Mouse (Mus musculus) midbrain, embryonic 15.5 days (tissue): ENCODE data around the gene Dbx1. TPM values are rescaled to one million over a fixed set of nuclear protein-coding genes. Genes with fewer than 3 reads are reported as not detected.

ENCODE experiments used
- ATAC-seq: fragments of 200-750 bp; cut with Nextera tagmentation; replicated peaks from 2 replicates; pipeline ENCODE4 v1.8.0; 2017; ENCODE audit warnings: moderate TSS enrichment
- H3K27ac ChIP-seq: fragments of 300-500 bp; sonication (generic); 2 replicates; pipeline ENCODE4 v1.5.1; 2015; ENCODE audit warnings: mild to moderate bottlenecking, inconsistent platforms
- H3K27me3 ChIP-seq: fragments of 300-500 bp; sonication (generic); replicated peaks from 2 replicates; pipeline ENCODE4 v1.6.1; 2015; ENCODE audit warnings: inconsistent platforms
- H3K36me3 ChIP-seq: fragments of 300-500 bp; sonication (generic); replicated peaks from 2 replicates; pipeline ENCODE4 v1.6.1; 2015; ENCODE audit warnings: inconsistent platforms
- H3K4me1 ChIP-seq: fragments of 300-500 bp; sonication (generic); 2 replicates; pipeline ENCODE4 v1.6.1; 2015; ENCODE audit warnings: inconsistent platforms
- H3K4me2 ChIP-seq: fragments of 300-500 bp; sonication (generic); 2 replicates; pipeline ENCODE4 v1.6.1; 2015; ENCODE audit warnings: inconsistent platforms, mild to moderate bottlenecking, moderate library complexity
- H3K4me3 ChIP-seq: fragments of 300-500 bp; sonication (generic); 2 replicates; pipeline ENCODE4 v1.5.1; 2015; ENCODE audit warnings: mild to moderate bottlenecking, inconsistent platforms
- H3K9ac ChIP-seq: fragments of 300-500 bp; sonication (generic); 2 replicates; pipeline ENCODE4 v1.6.1; 2015; ENCODE audit warnings: mild to moderate bottlenecking, inconsistent platforms
- H3K9me3 ChIP-seq: fragments of 300-500 bp; sonication (generic); 2 replicates; pipeline ENCODE4 v1.6.1; 2016; ENCODE audit warnings: inconsistent platforms
- WGBS: fragments of 180-500 bp; shearing (Covaris S2); methylation state at CpG from one replicate; pipeline ENCODE4 v1.1.7; 2015; ENCODE audit warnings: mixed read lengths; 5-methylcytosine and 5-hydroxymethylcytosine counted together
- polyA plus RNA-seq: library from polyadenylated mRNA; unstranded; fragments of >200 nt; fragmentation: Nextera tagmentation; extraction: Ambion mirVana; gene quantifications from 2 replicates; pipeline ENCODE4 v1.2.1, GENCODE M21; 2015

Gene Dbx1
- polyA plus RNA-seq, 1 experiment from 2014 or later, result 23.2 TPM

GRCm38 (mm10) chr7:49616258-49616735 lies 20.4 kb downstream of the Dbx1 start:
- no peaks in the 10 kb centered on the region for H3K36me3 ChIP-seq
- peak overlapping the region; percentile 35 for H3K4me2 ChIP-seq
- no peak overlapping the region for H3K9ac ChIP-seq
- peaks cover 47% of the 10 kb centered on the region for H3K27me3 ChIP-seq
- ATAC-seq, result peak; percentile 79
- H3K4me3 ChIP-seq, result no peak overlapping the region
- H3K27ac ChIP-seq, result no peak overlapping the region
- no peaks in the 10 kb centered on the region for H3K9me3 ChIP-seq
- peaks cover 3% of the 10 kb centered on the region; the same call in 1 of the 2 replicates for H3K4me1 ChIP-seq
- WGBS, result 4% methylated on average over 6 of the region's 7 CpGs

- Histone ChIP-seq H3K9me3 (no peaks in the 10 kb centered on the region), H3K4me3 (no peak overlapping the region), H3K4me1 (no peaks in the 10 kb centered on the region), H3K36me3 (no peaks in the 10 kb centered on the region), H3K9ac (no peak overlapping the region), H3K27me3 (no peaks in the 10 kb centered on the region), H3K27ac (no peak overlapping the region), H3K4me2 (no peak overlapping the region)
- WGBS, result 91% methylated on average over 15 of the region's 15 CpGs
- ATAC-seq, result no peak
These were observed 31.5 kb downstream of the Dbx1 start for GRCm38 (mm10) chr7:49604965-49605795.

GRCm38 (mm10) chr7:49604244-49604643 lies 32.4 kb downstream of the Dbx1 start:
- no peaks in the 10 kb centered on the region for H3K27me3 ChIP-seq
- H3K27ac ChIP-seq, result no peak overlapping the region
- no peaks in the 10 kb centered on the region for H3K4me1 ChIP-seq
- no peak overlapping the region for H3K9ac ChIP-seq
- 93% methylated on average over 14 of the region's 14 CpGs for WGBS
- ATAC-seq, result no peak
- H3K9me3 ChIP-seq, result no peaks in the 10 kb centered on the region
- H3K4me3 ChIP-seq, result no peak overlapping the region
- H3K36me3 ChIP-seq, result no peaks in the 10 kb centered on the region
- H3K4me2 ChIP-seq, result no peak overlapping the region

GRCm38 (mm10) chr7:49601191-49601975 lies 35.3 kb downstream of the Dbx1 start:
- peaks cover 11% of the 10 kb centered on the region for H3K36me3 ChIP-seq

GRCm38 (mm10) chr7:49599950-49600349 lies 36.7 kb downstream of the Dbx1 start:
- Histone ChIP-seq H3K36me3 (peaks cover 17% of the 10 kb centered on the region), H3K4me1 (no peaks in the 10 kb centered on the region), H3K4me3 (no peak overlapping the region), H3K4me2 (no peak overlapping the region), H3K9me3 (no peaks in the 10 kb centered on the region), H3K9ac (no peak overlapping the region), H3K27ac (no peak overlapping the region), H3K27me3 (no peaks in the 10 kb centered on the region)
- WGBS, result 87% methylated on average over 3 of the region's 3 CpGs
- ATAC-seq, result no peak

More at GRCm38 (mm10) chr7:49601191-49601975, 35.3 kb downstream of the Dbx1 start:
- H3K9me3 ChIP-seq, result no peaks in the 10 kb centered on the region
- H3K27me3 ChIP-seq, result no peaks in the 10 kb centered on the region
- H3K4me2 ChIP-seq, result no peak overlapping the region
- 54% methylated on average over 13 of the region's 13 CpGs for WGBS
- peak; percentile 21 for ATAC-seq
- H3K27ac ChIP-seq, result no peak overlapping the region
- no peak overlapping the region for H3K9ac ChIP-seq
- no peaks in the 10 kb centered on the region for H3K4me1 ChIP-seq
- H3K4me3 ChIP-seq, result no peak overlapping the region

- Histone ChIP-seq H3K9me3 (no peaks in the 10 kb centered on the region), H3K27ac (no peak overlapping the region), H3K4me1 (no peaks in the 10 kb centered on the region), H3K4me2 (no peak overlapping the region), H3K4me3 (no peak overlapping the region), H3K36me3 (peaks cover 18% of the 10 kb centered on the region), H3K27me3 (no peaks in the 10 kb centered on the region), H3K9ac (no peak overlapping the region)
- WGBS, result 96% methylated on average over 13 of the region's 13 CpGs
- no peak for ATAC-seq
These were observed 38.4 kb downstream of the Dbx1 start for GRCm38 (mm10) chr7:49598225-49598624.

GRCm38 (mm10) chr7:49597776-49598175 lies 38.9 kb downstream of the Dbx1 start:
- 87% methylated on average over 3 of the region's 3 CpGs for WGBS
- Histone ChIP-seq H3K36me3 (peaks cover 18% of the 10 kb centered on the region), H3K9ac (no peak overlapping the region), H3K4me2 (no peak overlapping the region), H3K27ac (no peak overlapping the region), H3K4me3 (no peak overlapping the region), H3K9me3 (no peaks in the 10 kb centered on the region), H3K27me3 (no peaks in the 10 kb centered on the region), H3K4me1 (no peaks in the 10 kb centered on the region)
- ATAC-seq, result no peak

- Histone ChIP-seq H3K4me3 (no peak overlapping the region), H3K4me2 (no peak overlapping the region), H3K9ac (no peak overlapping the region), H3K27me3 (no peaks in the 10 kb centered on the region), H3K36me3 (peaks cover 18% of the 10 kb centered on the region), H3K9me3 (no peaks in the 10 kb centered on the region), H3K4me1 (no peaks in the 10 kb centered on the region), H3K27ac (no peak overlapping the region)
- 93% methylated on average over 8 of the region's 8 CpGs for WGBS
- no peak for ATAC-seq
These were observed 47.0 kb downstream of the Dbx1 start for GRCm38 (mm10) chr7:49589635-49590034.

GRCm38 (mm10) chr7:49586530-49587120 lies 50.0 kb downstream of the Dbx1 start:
- peaks cover 17% of the 10 kb centered on the region for H3K36me3 ChIP-seq
- no peak overlapping the region for H3K27ac ChIP-seq
- no peak for ATAC-seq
- H3K9me3 ChIP-seq, result no peaks in the 10 kb centered on the region
- no peak overlapping the region for H3K4me2 ChIP-seq
- no peak overlapping the region for H3K9ac ChIP-seq
- 82% methylated on average over 5 of the region's 5 CpGs for WGBS
- H3K4me1 ChIP-seq, result no peaks in the 10 kb centered on the region
- H3K27me3 ChIP-seq, result no peaks in the 10 kb centered on the region
- no peak overlapping the region for H3K4me3 ChIP-seq

GRCm38 (mm10) chr7:49583176-49583575 lies 53.5 kb downstream of the Dbx1 start:
- Histone ChIP-seq H3K9me3 (no peaks in the 10 kb centered on the region), H3K9ac (no peak overlapping the region), H3K27me3 (no peaks in the 10 kb centered on the region), H3K4me2 (no peak overlapping the region), H3K27ac (no peak overlapping the region), H3K4me1 (no peaks in the 10 kb centered on the region), H3K4me3 (no peak overlapping the region), H3K36me3 (peaks cover 9% of the 10 kb centered on the region; the same call in 1 of the 2 replicates)
- 85% methylated on average over 6 of the region's 6 CpGs for WGBS
- ATAC-seq, result no peak

- Histone ChIP-seq H3K36me3 (peaks cover 5% of the 10 kb centered on the region; the same call in 1 of the 2 replicates), H3K27ac (no peak overlapping the region), H3K9ac (no peak overlapping the region), H3K9me3 (no peaks in the 10 kb centered on the region), H3K4me1 (no peaks in the 10 kb centered on the region), H3K4me2 (no peak overlapping the region), H3K27me3 (no peaks in the 10 kb centered on the region), H3K4me3 (no peak overlapping the region)
- 89% methylated on average over 7 of the region's 7 CpGs for WGBS
- no peak for ATAC-seq
These were observed 54.1 kb downstream of the Dbx1 start for GRCm38 (mm10) chr7:49582551-49582950.

- Histone ChIP-seq H3K4me2 (no peak overlapping the region), H3K4me3 (no peak overlapping the region), H3K27me3 (no peaks in the 10 kb centered on the region), H3K36me3 (no peaks in the 10 kb centered on the region; the same call in 1 of the 2 replicates), H3K9me3 (no peaks in the 10 kb centered on the region), H3K27ac (no peak overlapping the region), H3K9ac (no peak overlapping the region), H3K4me1 (no peaks in the 10 kb centered on the region)
- no peak for ATAC-seq
- WGBS, result 86% methylated on average over 2 of the region's 2 CpGs
These were observed 54.7 kb downstream of the Dbx1 start for GRCm38 (mm10) chr7:49581951-49582350.
